Mouse (Mus musculus): ENCODE measurements at regions not wholly inside any gene's neighbourhood (a gene's known extent, or its start where the extent isn't known, plus 50 kb on each side); places are given as distances from the start of the nearest gene placed in this dataset.

- Histone ChIP-seq H3K36me3 (ENCODE audit: control insufficient read depth in 1 of 2, insufficient read depth in 2 of 2, low read length in 2 of 2) (peaks cover 0 to 70% of the 10 kb centered on the region in 2 experiments; a peak in 2 of 4 replicates), H3K4me3 (ENCODE audit: control insufficient read depth in 1 of 2, insufficient read depth in 1 of 2, low read depth in 2 of 2, low read length in 2 of 2) (peak overlapping the region in 1 of 2 experiments; percentile 31; a peak in 1 of 4 replicates), H3K79me2 (ENCODE audit: control insufficient read depth, insufficient read depth, low read length, poor library complexity) (no peaks in the 10 kb centered on the region), H3K9me3 (replicated peaks; ENCODE audit: insufficient read depth, low read length) (no peaks in the 10 kb centered on the region), H3K4me1 (ENCODE audit: control insufficient read depth in 1 of 2, insufficient read depth in 2 of 2, low read length in 2 of 2) (peaks cover 63 to 64% of the 10 kb centered on the region in 2 experiments), H3K27ac (ENCODE audit: control insufficient read depth, low read depth, low read length) (peak overlapping the region; percentile 92), H3K9ac (ENCODE audit: control insufficient read depth, low read depth, low read length, poor library complexity, severe bottlenecking) (no peak overlapping the region), H3K27me3 (ENCODE audit: control insufficient read depth in 1 of 2, insufficient read depth in 2 of 2, low read length in 2 of 2) (no peaks in the 10 kb centered on the region)
- no peak for DNase-seq (ENCODE audit: low read depth, low spot score)
- TF ChIP-seq ELF1 (IDR thresholded peaks at IDR 0.05; ENCODE audit: low read depth, low read length), result no peak
- TF ChIP-seq GATA1 (IDR thresholded peaks at IDR 0.05; ENCODE audit: low read depth, low read length), result no peak
- TF ChIP-seq ZMIZ1 (IDR thresholded peaks at IDR 0.05; ENCODE audit: low read depth, low read length), result no peak
Observed at GRCm38 (mm10) chr12:79984025-79984790, 128.6 kb downstream of the Zfp36l1 start.

- Histone ChIP-seq H3K27me3 (ENCODE audit: control insufficient read depth in 1 of 2, insufficient read depth in 2 of 2, low read length in 2 of 2) (no peaks in the 10 kb centered on the region), H3K27ac (ENCODE audit: control insufficient read depth, low read depth, low read length) (no peak overlapping the region), H3K79me2 (ENCODE audit: control insufficient read depth, insufficient read depth, low read length, poor library complexity) (no peaks in the 10 kb centered on the region), H3K4me3 (ENCODE audit: control insufficient read depth in 1 of 2, insufficient read depth in 1 of 2, low read depth in 2 of 2, low read length in 2 of 2) (no peak overlapping the region), H3K9me3 (replicated peaks; ENCODE audit: insufficient read depth, low read length) (no peaks in the 10 kb centered on the region), H3K36me3 (ENCODE audit: control insufficient read depth in 1 of 2, insufficient read depth in 2 of 2, low read length in 2 of 2) (peaks cover 0 to 65% of the 10 kb centered on the region in 2 experiments; a peak in 2 of 4 replicates), H3K9ac (ENCODE audit: control insufficient read depth, low read depth, low read length, poor library complexity, severe bottlenecking) (no peak overlapping the region), H3K4me1 (ENCODE audit: control insufficient read depth in 1 of 2, insufficient read depth in 2 of 2, low read length in 2 of 2) (peaks cover 57 to 63% of the 10 kb centered on the region in 2 experiments)
- DNase-seq (ENCODE audit: low read depth, low spot score), result peak; percentile 74
- TF ChIP-seq MAFK (IDR thresholded peaks at IDR 0.05; ENCODE audit: borderline replicate concordance, low read depth, low read length), result no peak
- no peak for TF ChIP-seq MYB (IDR thresholded peaks at IDR 0.05; ENCODE audit: low read depth, low read length)
- TF ChIP-seq RAD21 (IDR thresholded peaks at IDR 0.05; ENCODE audit: low read depth, low read length), result no peak
- TF ChIP-seq SMC3 (IDR thresholded peaks at IDR 0.05; ENCODE audit: low read depth, low read length), result no peak
- TF ChIP-seq SIN3A (IDR thresholded peaks at IDR 0.05; ENCODE audit: low read length), result peak; percentile 60; the same call in 1 of the 2 replicates
- TF ChIP-seq NELFE (IDR thresholded peaks at IDR 0.05; ENCODE audit: low read depth, low read length), result no peak
- no peak for TF ChIP-seq JUND (IDR thresholded peaks at IDR 0.05; ENCODE audit: low read depth, low read length)
- no peak for TF ChIP-seq ZC3H11A (IDR thresholded peaks at IDR 0.05; ENCODE audit: low read depth, low read length)
- no peak for TF ChIP-seq TBP (IDR thresholded peaks at IDR 0.05; ENCODE audit: low read depth, low read length)
- TF ChIP-seq ELF1 (IDR thresholded peaks at IDR 0.05; ENCODE audit: low read depth, low read length), result no peak
- TF ChIP-seq USF2 (IDR thresholded peaks at IDR 0.05; ENCODE audit: borderline replicate concordance in 1 of 2, insufficient read depth in 1 of 2, low read depth in 1 of 2, low read length in 2 of 2), result no peak
- TF ChIP-seq UBTF (IDR thresholded peaks at IDR 0.05; ENCODE audit: borderline replicate concordance, insufficient read depth, low read depth, low read length), result no peak
- peak in 1 of 2 experiments; percentile 21; a peak in 1 of 4 replicates for TF ChIP-seq EP300 (IDR thresholded peaks at IDR 0.05; ENCODE audit: low read depth in 1 of 2, low read length in 2 of 2)
- TF ChIP-seq MAZ (IDR thresholded peaks at IDR 0.05; ENCODE audit: low read depth, low read length), result no peak
- no peak for TF ChIP-seq E2F4 (IDR thresholded peaks at IDR 0.05; ENCODE audit: borderline replicate concordance, low read depth, low read length)
- no peak for TF ChIP-seq POLR2AphosphoS2 (IDR thresholded peaks at IDR 0.05; ENCODE audit: low read length)
- TF ChIP-seq GATA1 (IDR thresholded peaks at IDR 0.05; ENCODE audit: low read depth, low read length), result peak; percentile 43; the same call in 1 of the 2 replicates
- TF ChIP-seq MYC (IDR thresholded peaks at IDR 0.05; ENCODE audit: low read depth, low read length), result no peak
- 0 out of 2 replicates have a peak, but pooled peaks have one; percentile 42 for TF ChIP-seq MXI1 (IDR thresholded peaks at IDR 0.05; ENCODE audit: low read depth, low read length)
- TF ChIP-seq CHD1 (IDR thresholded peaks at IDR 0.05; ENCODE audit: low read depth, low read length), result no peak
- TF ChIP-seq ZKSCAN1 (IDR thresholded peaks at IDR 0.05; ENCODE audit: low read depth, low read length), result no peak
- no peak for TF ChIP-seq TAL1 (IDR thresholded peaks at IDR 0.05; ENCODE audit: low read length)
- TF ChIP-seq USF1 (IDR thresholded peaks at IDR 0.05; ENCODE audit: low read depth, low read length), result no peak
- no peak for TF ChIP-seq NRF1 (IDR thresholded peaks at IDR 0.05; ENCODE audit: insufficient read depth, low read depth, low read length, poor library complexity, severe bottlenecking)
- no peak for TF ChIP-seq POLR2A (IDR thresholded peaks at IDR 0.05; ENCODE audit: control insufficient read depth in 1 of 2, insufficient read depth in 1 of 2, low read depth in 1 of 2, low read length in 2 of 2, poor library complexity in 1 of 2)
- TF ChIP-seq ZMIZ1 (IDR thresholded peaks at IDR 0.05; ENCODE audit: low read depth, low read length), result no peak
- TF ChIP-seq POLR2AphosphoS5 (IDR thresholded peaks at IDR 0.05; ENCODE audit: borderline replicate concordance, low read depth, low read length), result no peak
- TF ChIP-seq KAT2A (conservative IDR thresholded peaks at IDR 0.05; ENCODE audit: low read depth, low read length), result no peak
- TF ChIP-seq GABPA (IDR thresholded peaks at IDR 0.05; ENCODE audit: low read depth, low read length), result no peak
- TF ChIP-seq ETS1 (IDR thresholded peaks at IDR 0.05; ENCODE audit: low read depth, low read length), result peak; percentile 69; the same call in 1 of the 2 replicates
Observed at GRCm38 (mm10) chr12:79983232-79983631, 129.6 kb downstream of the Zfp36l1 start.
